Mouse (Mus musculus) G1E-ER4 (cell line): ENCODE measurements at regions not wholly inside any gene's neighbourhood (a gene's known extent, or its start where the extent isn't known, plus 50 kb on each side); places are given as distances from the start of the nearest gene placed in this dataset.
A peak's percentile ranks its signal among the peaks of the same experiment; 100 is the strongest.

Source experiments
- GATA1 ChIP-seq: IDR thresholded peaks from one replicate; pipeline ENCODE4 v1.8.0; 2012; ENCODE audit warnings: low read length, inconsistent platforms

GRCm38 (mm10) chr12:47755227-47755626, 936.5 kb upstream of the Nova1 start:
- peak; percentile 58 for TF ChIP-seq GATA1

- TF ChIP-seq GATA1, result no peak
Measured at GRCm38 (mm10) chr12:47741744-47742280, 923.1 kb upstream of the Nova1 start.

- TF ChIP-seq GATA1, result no peak
Measured at GRCm38 (mm10) chr12:47700190-47700589, 881.5 kb upstream of the Nova1 start.

GRCm38 (mm10) chr12:47670457-47670856, 851.7 kb upstream of the Nova1 start:
- TF ChIP-seq GATA1, result no peak
